Mouse (Mus musculus) common myeloid progenitor, adult 5-6 weeks (primary cell): ENCODE results near the gene Adprhl1. TPM values are rescaled to one million over a fixed set of nuclear protein-coding genes. Genes with fewer than 3 reads are reported as not detected.

Experiments
- total RNA-seq: library from RNA; stranded (forward); fragments of 200-1000, 187-1606 nt; gene quantifications from 2 replicates; pipeline ENCODE4 v1.2.3, GENCODE M21; 2017

Gene Adprhl1
- total RNA-seq, 1 experiment from 2014 or later: not detected

Other genes with a start within 250 kb of the Adprhl1 start
- gene F7, start 228.1 kb downstream of the Adprhl1 start, total RNA-seq: not detected in 2 replicates
- 3.1 and 5.8 TPM in 2 replicates for gene F10, start 216.9 kb downstream of the Adprhl1 start, total RNA-seq
- gene Proz, start 193.2 kb downstream of the Adprhl1 start, total RNA-seq: 0.23 TPM in 1 of 2 replicates, not detected in the other
- gene Pcid2, start 148.7 kb downstream of the Adprhl1 start, total RNA-seq: 22.3 and 27.2 TPM in 2 replicates
- 118 TPM in 2 replicates for gene Cul4a, start 148.5 kb downstream of the Adprhl1 start, total RNA-seq
- gene Lamp1, start 95.0 kb downstream of the Adprhl1 start, total RNA-seq: 149 and 164 TPM in 2 replicates
- gene Grtp1, start 53.5 kb downstream of the Adprhl1 start, total RNA-seq: 0.27 TPM in 1 of 2 replicates, not detected in the other
- gene Dcun1d2, start 34.0 kb upstream of the Adprhl1 start, total RNA-seq: 20.0 and 21.4 TPM in 2 replicates
- 5.0 and 8.8 TPM in 2 replicates for gene Tmco3, start 34.0 kb upstream of the Adprhl1 start, total RNA-seq
- 153 and 186 TPM in 2 replicates for gene Tfdp1, start 84.6 kb upstream of the Adprhl1 start, total RNA-seq
- gene Atp4b, start 142.7 kb upstream of the Adprhl1 start, total RNA-seq: not detected in 2 replicates
- gene Grk1, start 150.9 kb upstream of the Adprhl1 start, total RNA-seq: not detected in 2 replicates
- gene Tmem255b, start 181.0 kb upstream of the Adprhl1 start, total RNA-seq: not detected in 2 replicates
- gene Gas6, start 240.3 kb upstream of the Adprhl1 start, total RNA-seq: 0.32 and 0.39 TPM in 2 replicates